Mouse (Mus musculus) E14TG2a.4 (cell line): Measurements from ENCODE around the gene Gm2056.
A peak's percentile ranks its signal among the peaks of the same experiment; 100 is the strongest.
"Not testable (repeated sequence)": the region's sequence is repeated elsewhere in the genome, so short reads cannot be mapped to it uniquely, and the experiment has no call there.

Experiments used
- CTCF ChIP-seq: conservative IDR thresholded peaks from 2 replicates; pipeline ENCODE4 v1.5.1; 2014; ENCODE audit warnings: low read length
- NANOG ChIP-seq: IDR thresholded peaks from 2 replicates; pipeline ENCODE4 v1.6.1; 2014; ENCODE audit warnings: borderline replicate concordance, low read length, mixed read lengths

- 0 out of 2 replicates have a peak, but pooled peaks have one; percentile 8 for TF ChIP-seq CTCF
- not testable (repeated sequence) for TF ChIP-seq NANOG
These were observed 42.8 kb upstream of the Gm2056 start for GRCm38 (mm10) chr12:87984000-87984399.
